Mouse (Mus musculus) lung, adult 2 months (tissue): ENCODE measurements at regions not wholly inside any gene's neighbourhood (a gene's known extent, or its start where the extent isn't known, plus 50 kb on each side); places are given as distances from the start of the nearest gene placed in this dataset.

Source experiments
- CTCF ChIP-seq: fragments of 200-500 bp; IDR thresholded peaks from 2 replicates; pipeline ENCODE4 v1.5.1; 2011; ENCODE audit warnings: mild to moderate bottlenecking, low read length, control low read depth; ENCODE audit not compliant: insufficient read depth
- POLR2A ChIP-seq: fragments of 200-500 bp; IDR thresholded peaks from 2 replicates; pipeline ENCODE4 v1.6.1; 2011; ENCODE audit warnings: low read depth, mild to moderate bottlenecking, control low read depth, low read length, borderline replicate concordance; ENCODE audit errors: extremely low read depth

GRCm38 (mm10) chr1:92269464-92269863 lies 74.0 kb upstream of the Hdac4 start:
- TF ChIP-seq CTCF (no peak), POLR2A (no peak)
